Mouse (Mus musculus) lung, postnatal 14 days (tissue): Measurements from ENCODE around the gene Mapk8ip1.

ENCODE experiments used
- DNase-seq: peaks from one replicate; pipeline ENCODE4 v3.0.0; 2021

Mapk8ip1 gene

GRCm38 (mm10) chr2:92371971-92372690 is 28.9 kb downstream of the Mapk8ip1 start:
- peak; percentile 12 for DNase-seq

DNA sequence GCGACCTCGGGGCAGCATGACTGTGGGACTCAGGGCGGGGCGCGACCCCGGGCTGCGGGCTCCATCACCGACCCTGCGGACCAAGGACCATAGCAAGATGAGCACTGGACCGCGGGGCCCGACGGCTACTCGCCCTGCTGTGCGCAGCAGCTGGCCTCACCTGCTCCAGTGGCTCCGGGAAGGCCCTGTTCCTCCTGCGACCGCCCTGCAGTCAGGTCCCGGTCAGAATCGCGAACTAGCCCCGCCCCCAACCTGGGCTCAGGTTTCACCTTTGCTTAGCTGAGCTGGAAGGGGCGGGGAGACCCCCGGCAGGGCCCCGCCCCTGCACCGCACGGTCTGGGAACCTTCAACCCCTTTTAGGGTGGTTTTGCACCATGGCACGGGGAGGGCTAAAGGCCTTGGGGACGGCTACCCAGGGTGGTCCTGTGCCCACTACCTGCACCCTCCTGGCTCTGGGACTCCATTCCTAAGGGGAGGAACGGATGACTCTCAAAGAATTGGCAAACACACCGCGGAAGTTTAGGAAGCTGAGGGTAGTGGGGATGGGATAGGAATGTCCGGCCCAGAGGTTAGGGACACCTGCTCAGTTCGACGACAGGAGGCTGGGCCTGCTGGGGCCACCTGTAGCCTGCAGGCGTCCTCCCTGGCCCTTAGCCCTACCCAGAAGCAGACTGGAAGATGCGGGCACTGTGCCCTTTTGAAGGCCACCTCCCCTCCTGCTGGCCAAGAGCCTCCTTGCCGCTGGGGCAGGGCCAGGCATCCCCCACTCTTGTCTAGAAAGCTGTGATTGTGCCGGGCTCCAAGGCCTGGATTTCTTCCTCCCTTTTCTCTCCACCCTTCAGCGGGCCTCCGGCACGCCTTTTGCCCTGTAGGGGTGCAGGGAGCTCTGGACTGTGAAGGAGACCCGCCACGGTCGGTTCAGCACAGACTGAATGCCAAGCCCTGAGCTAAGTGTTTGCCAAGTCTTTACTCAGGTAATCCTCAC is 29.9 kb downstream of the Mapk8ip1 start:
- DNase-seq = peak; percentile 79

DNA sequence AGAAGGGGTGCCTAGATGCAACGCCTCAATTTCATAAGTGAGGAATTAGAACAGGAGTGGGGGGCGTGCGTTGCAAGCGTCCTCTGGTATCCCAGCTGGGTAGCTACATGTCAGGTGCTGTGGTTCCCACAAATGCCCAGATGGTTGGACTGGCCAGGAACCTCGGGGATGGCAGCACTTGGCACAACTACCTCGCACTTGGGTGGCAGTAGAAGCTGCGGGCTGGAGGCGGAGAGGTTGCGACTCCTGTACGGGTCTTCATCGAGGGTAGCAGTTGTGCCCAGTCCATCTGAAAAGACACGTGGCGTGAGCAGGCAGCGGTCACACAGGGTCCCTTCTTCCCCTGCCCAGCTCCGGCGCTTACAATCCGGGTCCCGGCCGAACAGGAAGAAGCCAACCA is 30.7 kb downstream of the Mapk8ip1 start:
- no peak for DNase-seq

- DNase-seq = no peak
These were observed 33.6 kb downstream of the Mapk8ip1 start for GRCm38 (mm10) chr2:92367383-92368029.

- DNase-seq = no peak
These were observed 35.5 kb downstream of the Mapk8ip1 start for GRCm38 (mm10) chr2:92365568-92365967.

DNA sequence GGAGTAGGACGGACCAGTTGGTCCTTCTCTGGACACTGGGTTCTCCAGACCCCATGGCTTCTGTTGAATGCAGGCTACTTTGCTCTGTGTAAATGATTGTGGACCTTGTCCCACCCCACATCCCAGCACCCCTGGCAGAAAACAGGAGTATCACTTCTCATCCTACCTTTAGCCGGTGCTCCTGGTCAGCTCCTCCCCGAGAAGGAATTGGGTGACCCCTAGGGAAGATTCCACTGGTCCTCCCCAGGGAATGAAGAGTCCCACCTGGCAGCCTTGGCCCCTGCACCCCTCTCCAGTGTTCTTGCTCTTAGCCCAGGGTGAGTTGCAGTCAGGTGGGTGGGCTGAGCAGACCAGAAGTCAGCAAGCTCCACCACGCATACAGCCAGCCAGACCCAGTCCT is 37.0 kb downstream of the Mapk8ip1 start:
- DNase-seq = no peak

DNA sequence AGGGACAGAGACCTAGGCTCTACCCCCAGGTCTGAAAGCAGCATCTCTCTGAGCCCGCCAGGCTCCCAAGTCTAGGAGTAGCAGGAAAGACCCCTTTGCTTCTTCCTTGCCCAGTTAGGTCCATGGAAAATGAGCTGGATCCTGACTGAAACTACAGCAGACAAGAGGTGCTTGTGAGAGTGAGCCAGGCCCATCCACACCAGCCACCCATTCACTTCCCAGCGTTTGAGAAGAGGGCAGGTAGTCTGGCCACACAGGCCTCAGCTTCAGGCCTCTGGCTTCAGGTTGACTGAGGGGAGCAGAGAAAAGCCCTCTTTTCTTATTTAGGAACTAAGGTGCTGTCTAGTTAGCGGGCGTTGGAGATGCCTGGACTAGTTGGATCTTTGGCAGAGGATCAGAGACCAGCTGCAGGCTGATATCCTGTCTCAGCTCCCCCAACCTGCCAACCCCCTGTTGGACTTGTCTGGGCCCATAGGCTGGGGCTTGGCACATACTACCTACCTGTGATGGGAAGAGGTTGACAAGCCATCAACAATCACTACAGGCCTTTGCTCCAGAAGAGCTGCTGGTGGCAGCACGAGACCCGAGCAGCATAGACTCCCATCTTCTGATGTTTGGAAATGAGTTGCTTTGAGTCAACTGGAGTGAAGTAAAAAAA is 38.4 kb downstream of the Mapk8ip1 start:
- DNase-seq = no peak

DNA sequence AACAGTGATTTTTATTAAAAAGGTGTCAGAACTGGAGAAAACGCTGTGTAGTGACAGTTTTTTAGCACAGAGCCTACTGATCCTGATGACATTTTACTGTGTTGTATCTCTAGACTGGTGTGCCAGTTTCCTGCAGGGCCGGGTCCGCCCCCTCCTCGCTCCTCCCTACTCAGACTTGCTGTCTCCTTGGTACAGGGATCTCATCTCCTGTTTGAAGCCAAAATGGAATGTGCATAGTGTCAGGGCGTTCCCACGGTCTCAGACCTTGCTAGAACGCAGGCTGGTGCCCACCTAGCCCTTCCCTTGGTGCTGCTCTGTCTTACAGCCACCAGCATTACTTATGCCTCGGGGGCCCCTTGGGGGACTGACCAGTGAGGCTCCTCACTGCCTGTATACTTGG is 39.3 kb downstream of the Mapk8ip1 start:
- no peak for DNase-seq

- no peak for DNase-seq
These were observed 40.2 kb downstream of the Mapk8ip1 start for GRCm38 (mm10) chr2:92360893-92361292.

- no peak for DNase-seq
These were observed 40.8 kb downstream of the Mapk8ip1 start for GRCm38 (mm10) chr2:92360186-92360823.

DNA sequence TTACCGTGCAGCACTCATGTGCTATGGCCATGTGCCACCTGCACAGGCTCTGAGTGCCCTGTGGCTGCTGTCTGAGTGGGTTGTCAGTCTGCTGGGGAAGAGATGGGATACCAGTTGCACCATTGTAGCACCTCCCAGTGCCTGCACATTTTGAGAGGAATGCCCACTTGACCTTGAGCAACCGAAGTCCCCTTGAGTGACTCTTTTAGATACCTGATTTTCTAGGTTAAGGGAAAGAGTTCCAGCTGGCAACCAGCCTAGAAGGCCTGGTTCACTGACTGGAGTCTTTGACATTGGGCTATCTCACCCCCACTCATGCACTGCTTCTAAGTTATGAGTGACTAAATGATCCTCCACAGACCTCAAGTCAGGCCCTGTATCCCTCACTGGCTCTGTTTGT is 41.8 kb downstream of the Mapk8ip1 start:
- DNase-seq = peak; percentile 51

DNA sequence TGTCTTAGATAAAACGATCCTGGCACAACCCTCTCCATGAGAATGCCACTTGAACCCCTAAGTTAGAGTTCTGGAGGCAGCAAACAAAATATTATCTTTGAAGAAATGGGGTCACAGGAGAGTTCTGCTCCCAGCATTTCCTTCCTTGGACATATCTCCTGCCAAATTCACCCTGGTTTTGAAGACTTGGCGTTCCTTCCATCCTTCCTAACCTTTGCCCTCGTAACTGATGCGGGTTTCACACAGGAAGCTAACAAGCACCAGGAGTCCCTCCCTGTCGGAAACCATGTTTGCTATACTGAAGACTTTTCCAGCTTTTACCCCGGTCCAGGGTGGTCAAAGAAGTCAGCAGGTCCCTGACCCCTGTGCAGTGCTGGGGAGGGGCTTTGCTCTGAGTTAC is 46.8 kb downstream of the Mapk8ip1 start:
- DNase-seq = peak; percentile 16

DNA sequence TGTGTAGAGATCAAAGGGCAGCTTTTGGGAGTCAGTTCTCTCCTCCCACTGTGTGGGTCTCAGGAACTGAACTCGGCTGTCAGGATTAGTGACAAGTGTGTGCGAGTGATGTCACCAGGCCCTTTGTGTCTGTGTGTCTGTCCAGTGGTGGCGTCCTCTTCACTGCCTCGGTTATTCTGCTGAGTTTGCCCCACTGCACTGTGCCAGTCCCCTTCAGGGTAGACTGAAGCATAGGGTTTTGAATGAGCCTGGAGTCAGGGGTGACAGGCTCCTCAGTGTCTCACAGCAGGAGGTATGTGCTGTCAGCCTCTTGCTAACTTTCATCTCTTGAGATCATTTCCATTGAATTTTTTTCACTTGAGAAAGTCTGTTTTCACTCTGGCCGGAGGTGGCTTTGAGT is 47.7 kb downstream of the Mapk8ip1 start:
- DNase-seq = no peak

DNA sequence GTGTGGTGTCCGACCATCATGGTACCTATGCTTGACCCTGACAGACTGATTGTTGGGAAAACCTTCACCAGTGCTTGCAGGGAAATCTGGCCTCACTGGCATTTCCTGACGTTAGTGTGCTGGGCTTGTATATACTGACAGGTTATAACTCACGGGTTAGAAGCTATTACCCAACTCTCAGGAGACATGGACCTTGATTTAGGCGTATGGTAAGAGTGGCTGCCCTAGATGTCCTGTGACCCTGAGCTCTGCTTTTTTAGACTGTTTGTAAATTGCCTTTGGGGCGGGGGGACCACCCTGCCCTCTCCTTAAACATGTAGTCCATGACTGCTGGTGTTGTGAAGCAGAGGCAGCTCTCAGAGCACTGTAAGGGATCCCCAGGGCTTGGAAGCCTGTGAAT is 50.4 kb downstream of the Mapk8ip1 start:
- DNase-seq = no peak

DNA sequence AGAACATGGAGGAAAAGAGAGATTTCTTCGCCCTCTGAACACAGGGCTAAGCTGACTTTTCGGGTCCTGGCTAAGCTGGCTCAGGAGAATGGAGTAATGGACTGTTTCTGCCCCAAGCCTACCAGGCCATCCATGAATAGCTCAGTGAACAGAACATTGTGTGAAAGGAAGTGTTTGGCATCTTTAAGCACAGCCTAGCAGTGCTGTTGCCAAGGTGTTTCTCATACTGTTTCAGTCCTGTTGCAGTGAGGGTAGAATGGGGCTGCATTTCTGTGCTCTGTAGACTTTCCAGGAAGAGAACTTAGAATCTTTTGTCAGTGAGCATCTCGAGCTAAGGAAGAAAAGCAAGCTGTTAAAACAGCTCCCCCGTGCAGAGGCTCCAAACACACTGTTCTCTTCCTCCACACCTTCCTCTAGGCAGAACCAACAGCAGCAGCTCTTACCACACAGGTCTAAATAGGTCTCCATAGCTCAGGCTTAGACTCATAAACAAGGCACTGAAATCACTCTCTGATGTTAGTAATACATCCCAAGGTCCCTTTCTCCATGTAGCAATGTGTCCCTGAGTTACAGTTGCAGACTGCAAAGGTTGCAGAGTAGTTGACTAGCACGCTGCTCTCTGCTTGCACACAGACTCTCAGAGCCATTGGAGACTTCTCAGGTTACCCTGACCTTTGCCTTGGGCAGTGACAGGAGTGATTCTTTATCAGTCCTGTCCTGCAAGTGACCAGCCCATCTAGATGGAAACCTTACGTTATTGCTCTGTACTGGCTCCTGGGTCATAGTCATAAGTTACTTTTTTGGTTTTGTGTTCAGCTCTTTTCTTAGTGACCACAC is 51.3 kb downstream of the Mapk8ip1 start:
- no peak for DNase-seq

DNA sequence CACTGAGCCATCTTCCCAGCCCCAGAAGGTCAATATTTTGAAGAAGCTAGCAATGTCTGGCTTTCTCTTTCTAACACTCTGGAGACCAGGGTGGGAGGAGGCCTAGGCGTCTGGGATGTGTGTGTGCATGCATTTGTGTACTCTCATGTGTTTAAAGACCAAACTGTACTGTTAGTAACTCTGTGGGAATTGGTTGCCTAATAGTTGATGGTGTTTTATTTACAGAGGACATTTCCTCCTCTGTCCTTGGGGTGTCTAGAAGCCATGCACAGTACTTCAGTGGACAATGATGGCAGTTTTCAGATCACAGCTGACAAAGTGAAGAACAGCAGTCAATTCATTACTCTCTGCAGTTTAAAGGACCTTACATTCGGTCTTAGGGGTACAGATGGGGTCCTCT is 53.9 kb downstream of the Mapk8ip1 start:
- DNase-seq = no peak

- DNase-seq = no peak
These were observed 58.6 kb downstream of the Mapk8ip1 start for GRCm38 (mm10) chr2:92342418-92342817.
